Mouse (Mus musculus) G1E-ER4 (cell line): ENCODE measurements around the gene Traf3ip2. TPM values are rescaled to one million over a fixed set of nuclear protein-coding genes. Genes with fewer than 3 reads are reported as not detected.

Experiments
- GATA1 ChIP-seq: IDR thresholded peaks from one replicate; pipeline ENCODE4 v1.8.0; 2012; ENCODE audit warnings: low read length, inconsistent platforms
- polyA plus RNA-seq: library from polyadenylated mRNA; stranded (reverse); fragments of >175 nt; gene quantifications from 2 replicates; pipeline ENCODE4 v1.2.3, GENCODE M21; 2012

Traf3ip2 gene
- polyA plus RNA-seq = 0.06 TPM in 1 of 2 replicates, not detected in the other

DNA sequence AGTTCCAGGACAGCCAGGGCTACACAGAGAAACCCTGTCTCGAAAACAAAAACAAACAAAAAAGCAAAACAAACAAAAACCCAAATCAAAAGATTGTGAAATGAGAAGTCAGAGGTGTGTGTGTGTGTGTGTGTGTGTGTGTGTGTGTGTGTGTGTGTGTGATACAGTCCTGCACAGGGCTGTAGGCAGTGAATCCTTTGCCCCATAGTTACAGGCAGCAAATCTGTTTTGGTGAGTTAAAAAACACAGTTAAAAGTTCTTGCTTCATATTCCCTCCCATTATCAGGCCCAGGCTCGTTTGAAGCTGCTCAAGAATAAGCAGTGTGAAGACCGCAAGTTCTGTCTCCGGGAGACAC is at the start of gene Traf3ip2:
Gene Traf3ip2 (plus strand): TSS at position 302 of the 356 bp plus-strand sequence.
- no peak for TF ChIP-seq GATA1

DNA sequence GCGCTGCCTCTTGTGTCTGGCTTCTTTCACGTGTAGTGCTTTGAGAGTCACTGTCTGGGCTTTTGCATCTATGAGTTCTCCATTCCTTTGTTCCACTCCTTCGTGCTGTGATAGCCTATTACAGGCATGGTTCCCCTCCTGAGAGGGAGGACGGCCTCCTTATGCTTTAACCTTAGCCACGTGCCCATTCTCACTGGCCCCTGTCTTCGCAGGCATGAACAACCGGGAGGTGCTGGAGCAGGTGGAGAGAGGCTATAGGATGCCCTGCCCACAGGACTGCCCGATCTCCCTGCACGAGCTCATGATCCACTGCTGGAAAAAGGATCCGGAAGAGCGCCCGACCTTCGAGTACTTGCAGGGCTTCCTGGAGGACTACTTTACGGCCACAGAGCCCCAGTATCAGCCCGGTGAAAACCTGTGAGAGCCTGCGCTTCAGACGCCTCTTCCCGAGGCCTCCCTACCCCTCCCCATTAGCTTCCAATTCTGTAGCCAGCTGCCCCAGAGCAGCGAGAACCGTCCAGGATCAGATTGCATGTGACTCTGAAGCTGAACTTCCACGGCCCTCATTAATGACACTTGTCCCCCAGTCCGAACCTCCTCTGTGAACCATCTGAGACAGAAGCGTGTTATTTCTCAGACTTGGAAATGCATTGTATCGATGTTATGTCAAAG is 49.0 kb upstream of the Traf3ip2 start:
- no peak for TF ChIP-seq GATA1

DNA sequence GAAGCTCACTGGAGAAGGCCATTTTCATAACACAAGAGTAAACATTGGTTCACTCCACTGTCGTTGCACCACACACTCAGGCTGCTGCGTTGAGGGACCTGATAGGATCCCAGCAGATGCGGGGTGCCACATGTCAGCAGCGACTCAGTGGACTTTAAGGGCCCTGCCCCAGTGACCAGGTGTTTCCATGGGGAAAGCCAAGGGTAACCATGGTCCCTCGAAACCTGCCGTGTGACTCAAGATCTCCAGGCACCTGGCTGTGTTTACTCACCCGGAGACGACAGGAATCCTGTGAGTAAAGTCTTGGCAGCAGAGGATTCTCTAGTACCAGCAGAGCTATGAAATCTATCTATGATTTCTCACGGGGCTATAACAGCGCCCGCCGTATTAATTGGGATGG is 45.8 kb upstream of the Traf3ip2 start:
- TF ChIP-seq GATA1 = no peak

DNA sequence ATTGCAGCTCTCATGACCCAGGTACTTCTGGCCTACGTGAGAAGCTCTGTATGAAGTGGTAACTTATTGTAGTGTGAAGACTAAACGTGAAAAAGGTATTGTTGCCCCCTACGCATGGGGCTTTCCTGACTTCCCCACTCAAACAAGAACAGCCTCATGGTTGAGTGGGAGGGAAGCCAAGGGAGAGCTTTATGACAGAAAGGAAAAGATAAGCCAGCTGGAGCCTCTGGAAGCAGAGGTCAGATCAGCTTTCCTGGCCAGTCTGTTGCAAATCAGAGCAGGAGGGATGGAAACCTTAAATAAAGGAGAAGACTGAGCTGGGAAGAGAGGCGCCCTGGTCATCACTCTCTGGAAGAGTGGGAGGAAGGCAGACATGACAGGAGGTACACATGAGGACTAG is 43.7 kb upstream of the Traf3ip2 start:
- TF ChIP-seq GATA1 = no peak

DNA sequence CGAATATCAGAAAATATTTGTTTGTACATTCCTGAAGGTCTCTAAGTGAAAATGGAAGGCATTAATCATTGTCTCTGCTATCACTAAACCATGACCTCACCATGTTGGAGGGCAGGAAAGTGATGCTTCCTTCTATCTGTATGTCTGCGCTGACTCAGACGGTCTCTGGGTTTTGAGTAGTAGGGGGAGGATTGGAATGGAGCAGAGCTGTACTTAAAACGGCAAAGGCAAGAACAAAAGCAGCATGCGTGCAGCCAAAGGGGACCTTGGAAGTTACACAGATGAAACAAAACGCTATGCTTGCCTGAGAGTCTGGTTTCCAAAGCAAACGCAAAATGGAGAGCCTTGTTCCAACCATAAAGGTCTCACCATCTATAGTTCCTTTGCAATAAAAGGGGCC is 41.7 kb upstream of the Traf3ip2 start:
- no peak for TF ChIP-seq GATA1

DNA sequence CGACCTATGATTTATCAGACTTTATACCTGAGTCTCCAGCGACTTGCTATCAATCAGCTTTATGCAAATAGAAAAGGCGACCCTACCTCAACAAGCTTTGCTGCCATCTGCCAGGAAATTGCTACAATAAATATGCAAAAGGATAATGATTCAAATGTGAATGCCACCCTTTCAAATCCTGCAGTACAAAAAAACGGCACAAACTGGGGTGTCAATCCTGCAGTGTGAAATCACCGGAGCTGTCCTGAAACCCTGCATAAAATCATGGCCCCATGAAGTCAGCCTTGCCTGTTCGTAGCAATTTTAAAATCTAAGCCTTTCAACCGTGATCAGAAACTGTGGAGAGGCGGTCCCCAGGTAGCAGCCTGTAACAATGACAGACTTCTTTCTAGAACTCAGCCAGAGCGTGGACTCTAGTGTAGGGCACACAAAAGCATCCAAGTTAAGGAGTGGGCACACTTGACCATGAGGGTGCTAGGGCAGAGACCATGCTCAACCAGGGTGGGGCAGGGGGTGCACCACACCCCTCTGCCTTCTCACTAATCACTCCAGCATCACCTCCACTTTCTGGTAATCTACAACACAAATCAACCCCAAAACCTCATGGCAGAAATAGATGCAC is 40.6 kb upstream of the Traf3ip2 start:
- no peak for TF ChIP-seq GATA1

DNA sequence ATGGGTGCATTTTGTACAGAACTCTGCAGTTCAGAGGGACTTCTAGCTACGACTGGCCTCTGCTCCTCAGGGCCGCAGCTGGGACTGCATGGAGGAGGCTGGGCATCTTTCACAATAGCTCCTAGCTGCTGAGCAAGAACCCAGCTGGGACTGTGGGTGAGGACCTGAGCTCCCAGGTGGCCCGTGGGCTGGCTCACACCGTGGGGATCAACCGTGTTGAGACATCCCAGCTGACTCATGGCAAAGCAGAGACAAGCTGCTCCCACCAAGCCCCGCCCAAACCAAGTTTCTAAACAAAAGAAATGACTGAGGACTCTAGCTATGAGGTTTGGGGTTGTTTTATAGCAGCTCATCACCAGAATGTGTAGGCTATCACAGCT is 40.1 kb upstream of the Traf3ip2 start:
- no peak for TF ChIP-seq GATA1

DNA sequence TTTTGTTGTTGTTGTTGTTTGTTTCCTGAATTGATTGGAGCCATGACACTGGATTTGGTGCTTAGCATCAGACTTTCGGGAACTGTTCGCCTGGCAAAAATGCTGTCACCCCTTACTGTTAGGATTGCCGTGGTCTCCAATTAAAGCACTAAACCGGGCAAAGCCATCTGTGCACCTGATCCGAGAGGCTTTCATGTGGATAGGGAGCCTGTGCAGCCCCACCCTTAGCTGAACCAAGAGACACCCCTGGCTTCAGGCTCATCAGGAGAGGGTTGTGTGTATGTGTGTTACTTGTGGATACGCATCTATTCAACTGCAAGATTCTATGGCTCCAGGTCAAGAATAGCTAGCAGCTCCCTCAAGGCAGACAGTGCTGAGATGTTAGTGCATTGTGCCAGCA is 36.3 kb upstream of the Traf3ip2 start:
- TF ChIP-seq GATA1 = no peak

DNA sequence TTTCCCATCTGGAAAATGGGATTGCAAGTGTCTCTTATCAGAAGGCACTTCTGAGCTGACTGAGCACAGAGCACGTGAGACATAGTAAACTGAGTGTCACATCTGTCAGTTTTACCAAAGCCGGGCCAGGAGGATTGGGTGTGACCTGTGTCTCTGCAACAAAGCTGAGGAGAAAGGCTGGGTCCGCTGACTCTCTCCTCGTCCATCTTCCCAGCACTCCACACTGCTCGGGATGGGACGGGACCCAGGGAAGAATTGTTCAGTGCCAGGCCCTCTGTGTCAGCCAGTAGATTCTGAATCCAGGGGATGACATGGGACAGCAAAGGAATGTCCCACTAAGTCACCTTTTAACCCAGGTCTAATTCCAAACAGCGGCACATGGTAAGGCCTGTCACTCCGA is 32.3 kb upstream of the Traf3ip2 start:
- TF ChIP-seq GATA1 = no peak

DNA sequence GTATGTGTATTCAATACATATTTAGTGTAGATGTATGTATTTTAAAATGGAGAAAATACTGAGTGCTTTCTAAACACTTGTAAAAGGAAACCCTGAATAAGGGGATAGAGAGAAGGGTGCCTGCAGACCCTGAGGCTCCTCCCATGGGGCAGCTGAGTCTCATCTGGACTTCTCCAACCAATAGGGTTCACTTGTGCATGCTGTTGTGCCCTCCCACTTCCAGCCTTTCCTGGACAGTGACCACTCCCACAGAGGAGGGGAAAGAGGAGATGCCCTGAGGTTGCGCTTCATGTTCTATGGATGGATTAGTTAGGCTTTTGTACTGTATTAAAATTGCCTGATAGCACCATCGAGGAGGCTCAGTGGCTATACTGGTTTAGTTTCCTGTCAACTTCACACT is 30.3 kb upstream of the Traf3ip2 start:
- TF ChIP-seq GATA1 = no peak

DNA sequence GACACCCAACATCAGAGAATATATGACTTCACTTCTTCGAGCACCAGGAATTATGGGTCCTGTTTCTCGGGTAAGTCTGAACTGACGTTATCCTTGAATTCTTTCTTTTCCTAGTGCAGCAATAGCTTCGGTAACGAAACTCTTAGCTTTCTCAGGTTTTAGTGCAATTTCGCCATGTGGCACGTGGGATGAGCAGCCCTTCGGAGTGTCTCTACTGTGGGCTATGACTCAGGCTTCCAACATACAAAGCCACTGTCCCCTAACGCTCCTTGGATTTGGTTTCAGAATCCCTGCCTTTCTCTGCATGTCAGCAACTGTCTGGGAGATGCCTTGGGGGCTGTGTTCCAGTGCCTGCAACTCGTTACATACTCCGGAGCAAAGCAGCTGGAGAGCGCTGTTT is 29.0 kb upstream of the Traf3ip2 start:
- TF ChIP-seq GATA1 = no peak

DNA sequence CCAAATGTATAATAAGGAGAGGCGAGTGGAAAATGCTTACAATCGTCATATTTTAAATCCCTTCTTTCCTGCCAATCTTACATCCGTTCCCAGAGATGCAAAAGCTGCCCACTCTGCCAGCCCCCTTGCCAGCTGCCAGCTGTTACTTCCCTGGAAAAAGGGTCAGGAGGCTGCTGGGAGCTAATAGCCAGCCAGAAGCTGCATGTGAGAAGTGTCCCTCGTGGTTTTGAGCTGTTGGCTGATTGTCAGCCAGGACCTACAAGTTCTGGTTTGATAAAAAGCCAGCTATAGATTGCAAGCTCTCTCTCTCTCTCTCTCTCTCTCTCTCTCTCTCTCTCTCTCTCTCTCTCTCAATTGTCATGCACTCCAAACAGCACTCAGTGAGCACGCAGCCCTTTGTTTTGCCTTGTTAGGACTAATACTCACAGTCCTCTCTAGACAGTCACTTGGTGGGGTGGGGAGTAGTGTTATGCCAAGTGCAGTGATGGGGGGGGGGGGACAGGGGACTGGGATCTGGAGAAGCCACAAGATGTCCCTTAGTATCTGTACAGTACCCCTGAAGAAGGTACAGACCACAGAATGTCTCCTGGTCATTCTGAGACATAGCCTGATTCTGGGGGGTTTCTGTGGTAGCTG is 25.3 kb upstream of the Traf3ip2 start:
- no peak for TF ChIP-seq GATA1

DNA sequence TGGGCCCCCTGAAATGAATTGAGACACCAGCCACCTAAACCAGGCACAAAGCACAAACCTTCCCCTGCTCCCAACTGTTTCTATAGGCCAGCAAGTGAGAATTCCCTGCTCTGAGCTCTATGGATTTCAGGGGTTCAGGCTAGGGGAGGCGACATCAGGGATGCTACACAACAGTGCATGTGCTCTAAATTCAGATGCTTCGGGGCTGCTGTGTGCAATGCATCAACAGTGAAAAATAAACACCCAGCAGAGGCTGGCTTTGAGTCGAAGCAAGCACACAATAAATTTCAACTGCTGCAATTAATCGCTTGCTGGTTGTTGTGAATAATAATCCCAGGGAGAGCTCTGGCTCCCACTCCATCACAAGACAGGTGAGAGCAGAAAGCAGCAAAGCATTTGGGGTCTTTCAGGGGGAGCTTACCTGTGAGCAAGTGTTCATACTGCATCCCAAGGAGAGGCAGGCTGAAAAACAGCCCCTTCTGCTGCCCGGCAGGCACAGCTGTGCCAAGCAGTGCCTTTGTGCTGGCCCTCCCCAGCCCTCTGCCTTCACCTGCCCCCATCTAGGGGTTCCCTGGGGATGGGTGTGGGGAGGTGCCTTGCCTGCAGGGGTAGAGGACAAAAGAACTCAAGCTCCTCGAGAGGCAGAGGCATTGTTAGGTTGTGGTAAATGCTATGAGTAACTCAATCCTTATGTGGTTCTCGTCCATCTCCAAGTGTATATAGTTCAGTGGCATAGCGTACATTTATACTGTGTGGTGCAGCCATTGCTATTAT is 24.6 kb upstream of the Traf3ip2 start:
- TF ChIP-seq GATA1 = no peak

DNA sequence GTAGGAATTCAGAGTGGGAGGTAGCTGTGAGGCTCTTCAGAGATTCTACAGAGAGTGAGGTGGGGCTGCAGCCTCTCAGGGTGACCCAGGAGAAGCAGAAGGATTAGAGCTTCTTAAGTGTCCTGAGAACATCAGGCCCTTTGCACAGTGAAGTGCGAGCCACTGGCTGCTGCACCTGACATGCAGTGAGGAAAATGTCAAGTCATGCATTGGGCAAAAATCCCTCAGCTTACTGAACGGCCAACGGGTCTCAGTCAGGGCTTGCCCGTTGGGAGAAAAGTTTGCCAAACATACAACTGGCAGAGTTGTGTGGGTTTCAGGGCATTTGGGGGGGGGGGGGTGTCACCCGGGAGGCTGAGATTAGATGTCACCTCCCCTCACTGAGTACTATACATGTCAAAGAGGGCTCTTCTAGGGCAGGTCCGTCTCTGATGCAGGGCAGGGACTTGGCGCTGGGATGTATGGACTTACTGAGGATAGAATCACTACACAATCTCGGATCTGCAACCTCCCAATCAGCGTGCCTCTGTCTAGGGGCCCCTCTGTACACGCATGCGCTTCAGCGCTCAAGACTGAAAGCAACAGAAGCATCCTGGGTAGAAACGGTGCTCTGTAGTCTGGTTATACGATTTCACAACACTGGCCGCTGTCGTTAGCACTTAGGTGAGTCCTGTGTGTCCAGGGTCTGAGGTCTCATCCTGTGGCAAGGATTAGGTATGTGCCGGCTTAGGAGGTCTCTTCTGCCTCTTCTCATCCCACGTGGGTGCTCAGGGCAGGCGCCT is 22.8 kb upstream of the Traf3ip2 start:
- no peak for TF ChIP-seq GATA1

DNA sequence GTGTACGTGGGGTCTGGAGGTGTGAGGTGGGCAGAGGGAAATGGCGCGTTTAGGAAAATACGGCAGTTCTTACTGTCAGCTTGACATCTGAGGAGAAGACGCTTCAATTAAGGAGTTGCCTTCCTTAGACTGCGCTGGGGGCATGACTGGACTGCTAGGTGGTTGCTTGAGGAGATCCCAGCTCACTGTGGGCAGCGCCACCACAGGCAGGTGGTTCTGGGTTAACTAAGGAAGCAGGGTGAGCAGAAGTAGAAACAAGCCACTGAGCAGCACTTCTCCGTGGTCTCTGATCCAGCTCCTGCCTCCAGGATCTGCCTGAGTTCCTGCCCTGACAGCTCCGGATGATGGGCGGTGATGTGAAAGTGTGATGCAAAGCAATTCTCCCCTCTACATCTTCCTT is 22.1 kb upstream of the Traf3ip2 start:
- no peak for TF ChIP-seq GATA1
